Mouse (Mus musculus) thymus, adult 2 months (tissue): ENCODE data around the gene Mrap2. TPM values are rescaled to one million over a fixed set of nuclear protein-coding genes. Genes with fewer than 3 reads are reported as not detected.

ENCODE experiments used
- DNase-seq: peaks from one replicate; pipeline ENCODE4 v3.0.0; 2021
- H3K27ac ChIP-seq: fragments of 200-500 bp; 2 replicates; pipeline ENCODE4 v1.5.1; 2012; ENCODE audit warnings: low read length, control low read depth; ENCODE audit not compliant: control insufficient read depth, insufficient read depth
- H3K27me3 ChIP-seq: fragments of 200-500 bp; 2 replicates; pipeline ENCODE4 v1.6.1; 2012; ENCODE audit warnings: mild to moderate bottlenecking, low read length, moderate library complexity, mixed read lengths; ENCODE audit not compliant: control insufficient read depth, insufficient read depth
- H3K36me3 ChIP-seq: fragments of 200-500 bp; 2 replicates; pipeline ENCODE4 v1.6.1; 2012; ENCODE audit warnings: mild to moderate bottlenecking, low read length, moderate library complexity; ENCODE audit not compliant: control insufficient read depth, insufficient read depth
- H3K4me1 ChIP-seq: fragments of 200-500 bp; replicated peaks from 2 replicates; pipeline ENCODE4 v1.6.1; 2012; ENCODE audit warnings: low read length; ENCODE audit not compliant: control insufficient read depth, insufficient read depth
- H3K4me3 ChIP-seq: fragments of 200-500 bp; 2 replicates; pipeline ENCODE4 v1.5.1; 2012; ENCODE audit warnings: mild to moderate bottlenecking, low read length, control low read depth, moderate library complexity; ENCODE audit not compliant: control insufficient read depth, insufficient read depth
- CTCF ChIP-seq: fragments of 200-500 bp; IDR thresholded peaks from 2 replicates; pipeline ENCODE4 v1.5.1; 2012; ENCODE audit warnings: mild to moderate bottlenecking, control low read depth, low read length, moderate library complexity, borderline replicate concordance; ENCODE audit not compliant: control insufficient read depth, poor library complexity, insufficient read depth; ENCODE audit errors: extremely low read depth
- POLR2A ChIP-seq: fragments of 200-500 bp; IDR thresholded peaks from 2 replicates; pipeline ENCODE4 v1.6.1; 2012; ENCODE audit warnings: mild to moderate bottlenecking, low read length, control low read depth, moderate library complexity; ENCODE audit not compliant: control insufficient read depth, poor library complexity, insufficient read depth; ENCODE audit errors: extremely low read depth
- WGBS: fragments of 180-500 bp; shearing (Covaris S2); methylation state at CpG from one replicate; pipeline ENCODE4 v1.1.7; 2018; 5-methylcytosine and 5-hydroxymethylcytosine counted together
- polyA plus RNA-seq: library from polyadenylated mRNA; depleted of rRNA; stranded (reverse); fragments of >200 nt; gene quantifications from 2 replicates; pipeline ENCODE4 v1.2.3, GENCODE M21; 2012

The Mrap2 gene
- polyA plus RNA-seq, 1 experiment: 0.04 TPM

DNA sequence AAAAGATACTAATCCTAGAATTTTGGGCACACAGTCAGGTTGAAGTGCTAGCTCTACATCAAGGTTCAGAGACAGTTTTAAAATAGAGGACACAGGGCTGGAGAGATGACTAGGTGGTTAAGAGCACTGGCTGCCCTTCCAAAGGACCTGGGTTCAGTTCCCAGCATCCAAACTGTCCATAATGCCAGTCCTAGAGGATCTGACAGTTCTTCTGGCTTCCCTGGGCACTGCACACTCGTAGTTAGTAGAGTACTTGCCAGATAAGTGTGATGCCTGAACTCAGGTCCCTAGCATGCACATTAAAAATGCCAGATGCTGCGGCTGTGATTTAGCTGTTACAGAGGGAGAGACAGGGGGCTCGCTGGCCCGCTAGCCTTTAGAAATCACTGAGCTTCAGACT is 2.3 kb downstream of the Mrap2 start:
- H3K27me3 ChIP-seq: peaks cover 2% of the 10 kb centered on the region; the same call in 1 of the 2 replicates
- WGBS: 82% methylated on average over 4 of the region's 4 CpGs
- no peaks in the 10 kb centered on the region for H3K4me1 ChIP-seq
- H3K27ac ChIP-seq: no peak overlapping the region
- no peak overlapping the region for H3K4me3 ChIP-seq
- no peaks in the 10 kb centered on the region for H3K36me3 ChIP-seq
- no peak for DNase-seq
- no peak for TF ChIP-seq POLR2A
- TF ChIP-seq CTCF: no peak

DNA sequence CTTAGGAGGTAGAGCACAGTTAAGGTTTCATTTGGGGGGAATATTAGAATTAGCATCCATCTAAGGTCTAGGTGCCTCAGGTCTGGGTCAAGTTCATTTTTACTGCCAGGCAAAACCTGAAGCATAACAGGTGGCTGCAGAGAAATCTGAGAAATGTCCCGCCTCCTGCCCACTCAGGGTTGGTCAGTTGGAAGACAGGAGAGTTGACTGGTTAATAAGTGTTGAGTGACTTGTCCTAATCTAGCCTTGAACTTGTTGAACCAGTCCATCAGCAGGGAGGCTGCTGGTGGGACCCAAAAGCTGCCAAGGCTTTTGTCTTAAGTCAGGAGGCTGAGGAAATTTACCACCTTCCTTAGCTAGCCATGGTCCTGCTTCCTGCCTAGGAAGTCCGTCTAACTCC is 3.8 kb downstream of the Mrap2 start:
- no peak for TF ChIP-seq CTCF
- TF ChIP-seq POLR2A: no peak
- WGBS: 77% methylated on average over 2 of the region's 2 CpGs
- Histone ChIP-seq H3K4me3 (no peak overlapping the region), H3K36me3 (no peaks in the 10 kb centered on the region), H3K4me1 (no peaks in the 10 kb centered on the region), H3K27ac (no peak overlapping the region), H3K27me3 (peaks cover 2% of the 10 kb centered on the region; the same call in 1 of the 2 replicates)
- DNase-seq: no peak

DNA sequence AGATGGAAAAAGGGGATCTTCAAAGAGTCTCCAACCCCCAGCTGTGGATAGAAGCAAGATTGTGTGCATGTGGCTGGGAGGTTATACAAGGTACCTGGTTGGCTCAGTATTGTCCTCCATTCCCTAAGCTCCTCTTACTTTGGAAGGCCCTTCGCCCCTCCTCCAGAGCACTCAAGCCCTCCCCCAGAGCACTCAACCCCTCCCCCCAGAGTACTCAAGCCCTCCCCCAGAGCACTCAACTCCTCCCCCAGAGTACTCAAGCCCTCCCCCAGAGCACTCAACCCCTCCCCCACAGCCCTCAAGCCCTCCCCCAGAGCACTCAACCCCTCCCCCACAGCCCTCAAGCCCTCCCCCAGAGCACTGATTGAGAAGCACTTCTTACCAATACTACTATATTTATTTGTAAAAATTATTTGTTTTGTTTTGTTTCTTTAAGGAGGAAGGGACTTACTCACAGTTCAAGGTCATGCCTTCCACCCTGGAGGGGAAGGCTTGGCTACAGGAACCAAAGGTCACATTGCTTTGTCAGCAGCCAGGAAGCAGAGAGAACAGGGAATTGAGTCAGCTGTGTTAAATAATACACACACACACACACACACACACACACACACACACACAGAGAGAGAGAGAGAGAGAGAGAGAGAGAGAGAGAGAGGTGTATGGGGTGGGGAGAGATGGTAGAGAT is 8.7 kb downstream of the Mrap2 start:
- no peaks in the 10 kb centered on the region for H3K4me1 ChIP-seq
- no peak overlapping the region for H3K27ac ChIP-seq
- no peak overlapping the region for H3K4me3 ChIP-seq
- TF ChIP-seq CTCF: no peak
- TF ChIP-seq POLR2A: no peak
- H3K36me3 ChIP-seq: no peaks in the 10 kb centered on the region
- WGBS: 100% methylated on average over 1 of the region's 1 CpGs
- H3K27me3 ChIP-seq: no peaks in the 10 kb centered on the region
- no peak for DNase-seq

DNA sequence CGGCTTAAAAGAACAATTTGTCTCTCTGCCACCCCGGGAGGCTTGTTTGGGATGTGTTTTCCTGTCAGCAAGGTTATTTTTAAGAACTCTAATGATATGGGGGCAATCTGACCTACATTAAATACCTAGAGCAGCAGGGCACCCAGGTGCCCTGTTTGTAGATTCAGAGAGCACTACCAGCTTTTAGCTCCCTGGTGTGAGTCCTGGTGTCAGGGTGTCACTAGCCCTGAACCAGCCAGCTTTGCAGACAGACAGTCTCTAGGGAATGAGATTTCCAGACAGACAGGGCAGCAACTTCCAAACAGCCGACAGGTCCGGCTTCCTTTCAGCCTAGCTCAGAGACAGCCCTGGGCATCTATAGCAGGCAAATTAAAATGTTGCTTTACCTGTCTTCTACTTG is 18.5 kb downstream of the Mrap2 start:
- no peak overlapping the region for H3K27ac ChIP-seq
- DNase-seq: no peak
- H3K4me1 ChIP-seq: no peaks in the 10 kb centered on the region
- no peak overlapping the region for H3K4me3 ChIP-seq
- no peaks in the 10 kb centered on the region for H3K27me3 ChIP-seq
- WGBS: 93% methylated on average over 4 of the region's 4 CpGs
- TF ChIP-seq POLR2A (no peak), CTCF (no peak)
- no peaks in the 10 kb centered on the region for H3K36me3 ChIP-seq

DNA sequence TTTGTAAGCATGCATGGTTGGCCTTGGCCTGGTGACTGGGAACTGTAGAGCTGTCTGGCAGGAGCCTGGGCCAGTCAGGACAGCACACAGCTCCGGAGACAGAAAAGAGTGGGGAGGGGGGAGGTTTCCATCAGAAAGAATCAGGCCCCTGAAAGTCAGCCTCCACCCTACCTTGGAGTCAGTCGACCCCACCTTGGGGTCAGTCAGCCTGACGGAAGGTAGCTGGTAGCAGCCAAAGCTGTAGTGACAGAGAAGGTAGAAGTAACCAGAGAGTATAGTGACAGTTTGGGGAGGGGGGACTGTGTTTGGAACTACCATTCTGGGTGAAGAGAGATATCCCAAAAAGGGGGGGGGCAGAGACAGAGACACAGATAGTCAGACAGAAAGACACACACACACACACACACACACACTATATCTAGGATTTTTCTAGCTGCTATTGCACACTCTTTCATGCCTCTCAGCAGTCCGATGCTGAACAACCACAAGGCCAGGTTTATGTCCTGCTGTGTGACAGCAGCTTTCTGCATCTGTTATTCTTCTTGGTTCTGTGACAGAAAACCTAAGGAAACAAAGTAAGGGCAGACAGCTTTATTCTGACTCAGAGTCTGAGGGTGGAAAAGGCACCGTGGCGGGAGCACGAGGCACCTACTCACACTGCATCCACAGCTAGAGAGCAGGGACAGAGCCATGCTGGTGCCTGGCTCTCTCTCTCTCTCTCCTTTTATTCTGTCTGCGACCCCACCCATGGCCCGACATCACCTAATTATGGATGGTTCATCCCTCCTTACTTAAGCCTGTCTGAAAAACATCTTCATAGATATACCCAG is 23.1 kb downstream of the Mrap2 start:
- TF ChIP-seq POLR2A: no peak
- no peak for TF ChIP-seq CTCF
- Histone ChIP-seq H3K4me3 (no peak overlapping the region), H3K36me3 (no peaks in the 10 kb centered on the region), H3K27ac (no peak overlapping the region), H3K4me1 (no peaks in the 10 kb centered on the region), H3K27me3 (no peaks in the 10 kb centered on the region)
- no peak for DNase-seq
- WGBS: 90% methylated on average over 9 of the region's 9 CpGs

DNA sequence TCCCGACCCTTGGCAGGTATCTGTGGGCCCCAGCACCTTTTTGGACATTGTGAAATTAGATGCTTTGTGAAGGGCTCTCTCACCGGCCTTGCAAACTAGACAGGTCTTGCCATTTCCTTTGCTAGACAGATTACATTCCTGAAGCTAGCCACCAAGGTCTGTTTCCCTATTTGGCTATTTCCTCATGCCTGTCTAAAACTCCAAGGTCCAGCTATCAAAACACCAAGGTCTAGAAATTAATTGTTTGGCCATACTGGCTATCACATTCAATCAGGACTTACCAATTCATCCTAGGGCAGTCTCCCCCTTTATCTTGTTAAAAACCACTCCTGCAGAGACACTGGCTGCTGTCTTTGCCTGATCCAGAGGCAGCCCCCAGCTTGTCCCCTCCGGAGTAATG is 23.9 kb downstream of the Mrap2 start:
- no peak overlapping the region for H3K27ac ChIP-seq
- no peaks in the 10 kb centered on the region for H3K36me3 ChIP-seq
- WGBS: 63% methylated on average over 3 of the region's 3 CpGs
- no peak for DNase-seq
- H3K4me3 ChIP-seq: no peak overlapping the region
- H3K4me1 ChIP-seq: no peaks in the 10 kb centered on the region
- TF ChIP-seq POLR2A (no peak), CTCF (no peak)
- H3K27me3 ChIP-seq: no peaks in the 10 kb centered on the region
